Mouse (Mus musculus) forebrain, embryonic 13.5 days (tissue): ENCODE data around the gene Sytl1. TPM values are rescaled to one million over a fixed set of nuclear protein-coding genes. Genes with fewer than 3 reads are reported as not detected.
A peak's percentile ranks its signal among the peaks of the same experiment; 100 is the strongest.

Experiments
- ATAC-seq: fragments of 200-750 bp; cut with Nextera tagmentation; 2 replicates; pipeline ENCODE4 v1.8.0; 2017
- H3K27ac ChIP-seq: fragments of 300-500 bp; sonication (generic); 2 replicates; pipeline ENCODE4 v1.5.1; 2015; ENCODE audit warnings: inconsistent platforms, mild to moderate bottlenecking, moderate library complexity
- H3K27me3 ChIP-seq: fragments of 300-500 bp; sonication (generic); 2 replicates; pipeline ENCODE4 v1.6.1; 2015; ENCODE audit warnings: mild to moderate bottlenecking, inconsistent platforms
- H3K36me3 ChIP-seq: fragments of 300-500 bp; sonication (generic); 2 replicates; pipeline ENCODE4 v1.6.1; 2015; ENCODE audit warnings: mild to moderate bottlenecking, inconsistent platforms; ENCODE audit not compliant: poor library complexity, severe bottlenecking
- H3K4me1 ChIP-seq: fragments of 300-500 bp; sonication (generic); 2 replicates; pipeline ENCODE4 v1.6.1; 2015; ENCODE audit warnings: inconsistent platforms
- H3K4me2 ChIP-seq: fragments of 300-500 bp; sonication (generic); 2 replicates; pipeline ENCODE4 v1.6.1; 2015; ENCODE audit warnings: inconsistent platforms, mild to moderate bottlenecking, moderate library complexity
- H3K4me3 ChIP-seq: fragments of 300-500 bp; sonication (generic); 2 replicates; pipeline ENCODE4 v1.5.1; 2015; ENCODE audit warnings: mild to moderate bottlenecking, inconsistent platforms
- H3K9ac ChIP-seq: fragments of 300-500 bp; sonication (generic); 2 replicates; pipeline ENCODE4 v1.6.1; 2015; ENCODE audit warnings: mild to moderate bottlenecking, inconsistent platforms
- H3K9me3 ChIP-seq: fragments of 300-500 bp; sonication (generic); replicated peaks from 2 replicates; pipeline ENCODE4 v1.6.1; 2016; ENCODE audit warnings: inconsistent platforms
- WGBS: fragments of 180-500 bp; shearing (Covaris S2); methylation state at CpG from one replicate; pipeline ENCODE4 v1.1.7; 2015; 5-methylcytosine and 5-hydroxymethylcytosine counted together
- polyA plus RNA-seq: library from polyadenylated mRNA; unstranded; fragments of >200 nt; fragmentation: Nextera tagmentation; extraction: Ambion mirVana; gene quantifications from 2 replicates; pipeline ENCODE4 v1.2.1, GENCODE M21; 2015

The Sytl1 gene
- polyA plus RNA-seq, 1 experiment from 2014 or later, result 0.43 TPM

DNA sequence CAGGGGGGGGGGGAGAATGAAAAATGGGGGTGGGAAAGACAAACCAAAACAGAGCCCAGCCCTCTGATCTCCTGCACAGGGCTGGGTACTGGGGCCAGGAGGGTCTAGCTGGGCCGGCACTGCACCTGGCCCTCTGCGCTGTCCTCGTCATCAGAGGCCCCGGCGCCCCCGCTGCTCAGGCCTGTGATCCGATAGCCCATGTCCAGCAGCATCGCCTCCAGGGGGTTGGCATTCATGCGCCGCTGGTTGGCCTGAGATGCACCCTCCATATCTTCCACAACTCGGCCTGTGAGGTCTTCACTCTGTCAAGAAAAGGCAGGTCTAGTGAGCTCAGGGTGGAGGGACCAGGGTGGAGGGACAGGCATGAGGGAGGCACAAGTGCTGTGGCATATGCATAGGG lies 31.2 kb upstream of the Sytl1 start:
- no peak for ATAC-seq
- Histone ChIP-seq H3K27ac (no peak overlapping the region), H3K36me3 (peaks cover 48% of the 10 kb centered on the region), H3K27me3 (no peaks in the 10 kb centered on the region), H3K4me3 (no peak overlapping the region), H3K9ac (no peak overlapping the region), H3K4me1 (peaks cover 40% of the 10 kb centered on the region), H3K4me2 (no peak overlapping the region), H3K9me3 (no peaks in the 10 kb centered on the region)
- WGBS, result 34% methylated on average over 11 of the region's 11 CpGs

DNA sequence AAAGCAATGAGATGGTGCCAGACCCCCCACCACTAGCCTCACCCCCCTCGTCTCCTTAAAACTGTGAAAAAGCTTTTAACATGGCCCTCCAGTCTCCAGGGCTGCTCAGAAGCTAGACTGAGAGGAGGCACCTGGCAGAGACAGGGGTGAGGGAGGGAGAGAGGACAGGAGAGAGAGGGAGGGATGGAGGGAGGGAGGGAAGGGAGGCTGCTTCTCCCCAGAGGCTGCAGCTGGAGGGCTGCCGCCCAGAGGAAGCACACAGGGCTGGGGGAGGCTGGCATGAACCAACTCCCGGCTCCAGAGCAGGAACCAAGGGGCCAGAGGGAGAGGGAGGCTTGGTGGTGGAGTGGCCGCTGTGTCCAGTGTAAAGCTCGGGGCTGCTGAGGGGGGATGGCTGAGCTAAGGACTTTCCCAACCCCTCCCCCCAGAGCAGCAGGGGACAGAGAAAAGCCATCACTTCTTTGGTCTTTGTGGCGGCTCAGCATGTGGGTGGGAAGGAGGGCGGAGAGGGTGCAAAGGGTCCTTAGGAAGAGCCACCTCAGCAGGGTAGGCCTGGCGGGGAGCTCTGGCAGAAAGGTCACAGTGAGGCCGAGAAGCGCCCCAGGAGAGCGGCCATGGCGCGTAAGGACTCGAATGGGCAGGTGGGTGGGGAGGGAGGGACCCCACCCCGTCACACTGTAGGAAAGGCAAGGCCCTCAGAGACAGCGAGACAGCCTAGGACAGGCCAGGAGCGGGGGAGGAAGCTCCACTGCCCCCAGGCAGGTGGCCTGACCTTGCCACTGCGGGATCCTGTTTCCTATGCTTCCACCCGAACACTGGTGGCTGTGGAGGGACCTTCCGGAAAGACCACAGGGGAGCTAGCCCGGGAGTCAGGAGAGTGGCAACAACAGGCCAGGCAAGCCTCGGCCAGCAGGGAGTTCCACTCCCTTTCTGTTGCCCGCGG lies 30.3 kb upstream of the Sytl1 start:
- H3K27me3 ChIP-seq, result no peaks in the 10 kb centered on the region
- peaks cover 31% of the 10 kb centered on the region for H3K4me1 ChIP-seq
- peak overlapping the region; percentile 31; the same call in 1 of the 2 replicates for H3K9ac ChIP-seq
- peak; percentile 41; the same call in 1 of the 2 replicates for ATAC-seq
- H3K36me3 ChIP-seq, result peaks cover 46% of the 10 kb centered on the region
- no peaks in the 10 kb centered on the region for H3K9me3 ChIP-seq
- WGBS, result 14% methylated on average over 24 of the region's 24 CpGs
- peak overlapping the region; percentile 17 for H3K4me2 ChIP-seq
- peak overlapping the region; percentile 60 for H3K27ac ChIP-seq
- H3K4me3 ChIP-seq, result no peak overlapping the region

DNA sequence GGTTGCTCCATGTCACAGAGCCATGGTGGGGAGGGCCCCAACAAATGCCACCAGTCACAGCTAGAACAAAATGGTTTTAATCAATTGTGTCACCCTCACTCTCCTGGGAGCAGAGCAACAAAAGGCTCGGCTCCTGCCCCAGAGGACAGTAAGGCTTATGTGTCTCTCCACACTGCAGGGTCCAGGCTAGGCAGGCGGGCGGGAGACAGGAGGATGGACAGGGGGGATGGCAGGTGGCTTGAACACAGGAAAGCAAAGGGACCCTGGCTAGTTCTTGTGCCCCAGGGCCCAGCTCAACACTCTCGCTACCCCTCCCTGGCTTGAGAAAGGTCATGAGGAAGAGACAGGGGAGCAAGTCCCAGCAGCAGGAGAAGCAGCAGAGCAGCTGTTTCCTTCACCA lies 29.5 kb upstream of the Sytl1 start:
- Histone ChIP-seq H3K9me3 (no peaks in the 10 kb centered on the region), H3K4me2 (no peak overlapping the region), H3K9ac (peak overlapping the region; percentile 31; the same call in 1 of the 2 replicates), H3K4me1 (peaks cover 24% of the 10 kb centered on the region), H3K27me3 (no peaks in the 10 kb centered on the region), H3K4me3 (no peak overlapping the region), H3K36me3 (peaks cover 45% of the 10 kb centered on the region), H3K27ac (peak overlapping the region; percentile 60)
- ATAC-seq, result no peak
- 46% methylated on average over 4 of the region's 4 CpGs for WGBS

DNA sequence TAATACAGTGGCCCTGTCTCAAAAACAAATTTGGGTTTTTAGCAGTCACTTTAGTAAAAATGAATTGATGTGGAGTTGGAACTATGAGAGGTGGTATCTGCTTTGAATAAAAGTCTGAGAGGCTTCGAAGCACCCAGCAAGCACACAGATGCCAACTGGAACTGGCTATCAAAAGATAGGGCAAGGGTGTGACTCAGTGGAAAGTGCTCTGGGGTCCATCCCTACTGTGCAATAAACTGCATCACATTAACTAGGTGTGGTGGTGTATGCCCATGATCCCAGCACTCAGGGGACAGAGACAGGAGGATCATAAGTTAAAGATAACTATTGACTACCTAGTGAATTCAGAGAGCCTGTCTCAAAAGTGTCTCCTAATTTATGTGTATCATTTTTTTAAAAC lies 28.3 kb upstream of the Sytl1 start:
- Histone ChIP-seq H3K4me3 (no peak overlapping the region), H3K4me1 (peaks cover 22% of the 10 kb centered on the region), H3K36me3 (peaks cover 34% of the 10 kb centered on the region), H3K27me3 (no peaks in the 10 kb centered on the region), H3K9me3 (no peaks in the 10 kb centered on the region), H3K9ac (no peak overlapping the region), H3K27ac (no peak overlapping the region), H3K4me2 (no peak overlapping the region)
- no peak for ATAC-seq
- 89% methylated on average over 1 of the region's 1 CpGs for WGBS

DNA sequence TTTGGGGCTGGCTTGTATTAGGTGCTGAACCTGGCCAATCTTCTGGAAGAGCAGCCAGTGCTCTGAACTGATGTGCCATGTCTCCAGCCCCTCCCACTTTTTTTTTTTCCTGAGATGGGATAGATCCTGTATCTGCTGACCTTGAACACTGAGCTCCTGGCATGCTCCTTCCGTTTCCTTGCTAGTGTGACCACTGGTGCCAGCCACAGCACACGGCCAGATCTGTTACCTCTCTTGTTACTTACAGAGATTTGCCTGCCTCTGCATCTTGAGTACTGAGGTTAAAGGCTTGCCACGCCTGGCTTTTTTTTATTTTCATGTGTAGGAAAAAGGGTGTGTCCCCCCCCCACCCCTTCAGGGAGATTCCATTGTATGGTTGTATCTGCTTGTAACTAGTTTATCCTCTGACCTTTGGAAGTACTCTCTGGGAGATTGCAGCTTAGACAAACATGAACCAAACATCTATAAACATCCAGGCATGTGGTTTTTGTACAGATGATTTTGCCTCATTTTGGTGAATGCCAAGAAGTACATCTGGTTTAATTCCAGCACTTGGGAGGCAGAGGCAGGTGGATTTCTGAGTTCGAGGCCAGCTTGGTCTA lies 23.7 kb upstream of the Sytl1 start:
- Histone ChIP-seq H3K4me3 (no peak overlapping the region), H3K27ac (no peak overlapping the region), H3K9me3 (no peaks in the 10 kb centered on the region), H3K4me1 (peaks cover 15% of the 10 kb centered on the region), H3K9ac (no peak overlapping the region), H3K4me2 (no peak overlapping the region), H3K36me3 (no peaks in the 10 kb centered on the region), H3K27me3 (no peaks in the 10 kb centered on the region)
- 88% methylated on average over 4 of the region's 4 CpGs for WGBS
- no peak for ATAC-seq

DNA sequence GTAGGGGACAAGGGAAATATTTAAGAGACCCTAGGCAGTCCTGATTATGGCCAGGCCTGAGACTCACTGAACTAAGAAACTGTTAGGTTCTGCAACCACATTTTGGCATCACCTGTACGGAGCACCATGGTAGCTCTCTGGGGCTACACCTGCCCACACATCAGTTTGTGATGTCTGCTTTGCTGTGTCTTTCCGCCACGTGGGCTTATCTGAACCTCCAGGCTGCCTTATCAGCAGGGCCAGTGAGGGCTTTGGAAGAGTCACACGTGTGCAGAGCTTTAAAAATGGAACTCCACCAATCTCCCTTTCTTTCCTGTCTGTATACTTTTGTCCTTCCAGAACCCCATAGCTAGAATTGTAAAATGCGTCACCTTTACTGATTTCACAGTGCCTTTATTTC lies 23.0 kb upstream of the Sytl1 start:
- no peaks in the 10 kb centered on the region for H3K36me3 ChIP-seq
- no peaks in the 10 kb centered on the region for H3K9me3 ChIP-seq
- no peak overlapping the region for H3K27ac ChIP-seq
- no peak for ATAC-seq
- H3K4me1 ChIP-seq, result peaks cover 20% of the 10 kb centered on the region
- H3K4me3 ChIP-seq, result no peak overlapping the region
- H3K4me2 ChIP-seq, result no peak overlapping the region
- 83% methylated on average over 5 of the region's 5 CpGs for WGBS
- H3K27me3 ChIP-seq, result no peaks in the 10 kb centered on the region
- no peak overlapping the region for H3K9ac ChIP-seq

DNA sequence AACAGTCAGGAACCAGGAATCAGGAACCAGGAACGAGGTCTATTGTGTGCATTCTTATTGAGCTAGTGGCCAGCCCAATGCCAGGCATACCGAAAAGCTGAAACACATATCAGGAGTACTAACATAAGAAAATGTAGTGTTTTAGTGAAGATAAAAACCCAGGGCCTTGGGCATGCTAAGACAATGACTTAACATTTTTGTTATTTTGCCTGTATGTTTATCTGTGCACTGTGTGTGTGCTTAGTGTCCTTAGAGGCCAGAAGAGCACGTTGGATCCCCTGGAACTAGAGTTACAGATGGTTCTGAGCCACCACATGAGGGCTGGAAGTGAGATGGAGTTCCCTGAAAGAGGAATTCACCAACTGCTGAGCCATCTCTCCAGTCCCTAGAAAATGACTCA lies 22.4 kb upstream of the Sytl1 start:
- H3K27ac ChIP-seq, result no peak overlapping the region
- no peaks in the 10 kb centered on the region for H3K36me3 ChIP-seq
- no peak overlapping the region for H3K9ac ChIP-seq
- no peak overlapping the region for H3K4me3 ChIP-seq
- no peak overlapping the region for H3K4me2 ChIP-seq
- no peaks in the 10 kb centered on the region for H3K9me3 ChIP-seq
- no peaks in the 10 kb centered on the region for H3K27me3 ChIP-seq
- no peak for ATAC-seq
- 82% methylated on average over 3 of the region's 3 CpGs for WGBS
- peaks cover 20% of the 10 kb centered on the region for H3K4me1 ChIP-seq

DNA sequence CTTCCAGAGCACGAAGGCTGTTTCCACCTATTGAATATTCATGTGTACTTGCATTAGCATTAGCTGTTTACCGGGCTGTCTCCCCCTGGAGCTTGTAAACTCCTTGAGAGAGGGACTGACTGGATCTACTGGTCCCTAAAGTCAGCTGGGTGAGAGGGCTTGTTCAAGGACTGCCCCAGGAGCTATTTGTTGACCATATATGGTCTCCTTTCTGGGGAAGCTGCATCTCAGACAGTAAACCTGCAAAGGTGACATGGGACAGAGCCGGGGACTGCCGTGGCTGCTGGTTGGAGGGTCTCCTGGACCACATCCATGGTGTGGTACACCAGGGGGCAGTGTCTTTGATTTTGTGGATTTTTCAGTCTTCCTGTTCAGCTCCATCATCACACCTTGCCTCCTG lies 19.7 kb upstream of the Sytl1 start:
- Histone ChIP-seq H3K27me3 (no peaks in the 10 kb centered on the region), H3K36me3 (no peaks in the 10 kb centered on the region), H3K4me1 (peaks cover 25% of the 10 kb centered on the region), H3K27ac (0 out of 2 replicates have a peak overlapping the region, but pooled peaks have one; percentile 0), H3K9me3 (no peaks in the 10 kb centered on the region), H3K9ac (no peak overlapping the region), H3K4me2 (no peak overlapping the region), H3K4me3 (no peak overlapping the region)
- 35% methylated on average over 4 of the region's 4 CpGs for WGBS
- no peak for ATAC-seq

DNA sequence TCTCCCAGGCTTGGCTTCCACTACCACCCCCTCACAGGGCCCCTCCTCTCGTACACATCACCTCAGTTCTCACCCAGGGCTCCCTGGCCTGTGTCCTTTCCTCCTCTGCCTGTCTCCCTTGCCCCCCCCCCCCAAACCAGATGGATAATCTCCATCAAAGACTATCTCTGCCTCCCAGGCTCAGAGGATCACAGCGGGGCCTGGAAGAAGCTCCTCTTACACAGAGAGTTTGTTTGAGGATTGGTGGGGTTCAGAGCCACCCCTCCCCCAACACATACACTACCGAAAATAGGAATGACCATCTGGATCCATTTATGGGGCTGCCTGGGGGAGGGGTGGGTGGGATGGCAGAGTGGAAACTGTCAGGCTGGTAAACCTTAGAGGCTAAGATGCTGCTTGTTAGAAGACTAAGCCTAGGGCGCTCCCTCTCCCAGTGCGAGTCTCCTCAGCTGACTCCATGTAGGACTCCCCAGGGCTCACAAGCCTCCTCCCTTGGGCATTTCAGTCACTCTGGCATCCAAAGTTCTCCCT lies 19.1 kb upstream of the Sytl1 start:
- Histone ChIP-seq H3K27me3 (no peaks in the 10 kb centered on the region), H3K4me2 (no peak overlapping the region), H3K27ac (peak overlapping the region; percentile 69), H3K9ac (peak overlapping the region; percentile 4), H3K4me1 (peaks cover 25% of the 10 kb centered on the region), H3K36me3 (no peaks in the 10 kb centered on the region), H3K9me3 (no peaks in the 10 kb centered on the region), H3K4me3 (no peak overlapping the region)
- WGBS, result 25% methylated on average over 5 of the region's 5 CpGs
- ATAC-seq, result no peak

DNA sequence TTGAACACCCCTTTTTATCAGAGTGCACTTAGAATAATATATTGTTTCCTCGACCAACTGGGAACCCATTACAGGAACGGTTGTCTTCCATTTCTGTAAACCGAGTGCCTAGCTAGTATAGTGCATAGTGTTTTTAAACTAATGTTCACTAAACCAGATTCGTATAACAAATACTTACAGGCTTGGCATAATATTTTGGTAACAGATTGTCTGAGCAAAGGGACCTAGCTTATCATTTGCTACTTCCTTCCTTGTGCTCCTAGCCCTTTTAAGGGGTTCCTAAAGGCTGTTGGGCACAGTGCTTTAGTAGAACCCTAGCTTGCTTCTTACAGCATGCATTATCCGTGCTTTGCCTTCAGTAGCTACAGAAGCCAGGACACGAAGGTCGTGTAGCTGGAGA lies 18.6 kb upstream of the Sytl1 start:
- Histone ChIP-seq H3K9me3 (no peaks in the 10 kb centered on the region), H3K4me3 (no peak overlapping the region), H3K9ac (peak overlapping the region; percentile 4; the same call in 1 of the 2 replicates), H3K27me3 (no peaks in the 10 kb centered on the region), H3K4me2 (no peak overlapping the region), H3K4me1 (peaks cover 30% of the 10 kb centered on the region), H3K36me3 (no peaks in the 10 kb centered on the region), H3K27ac (peak overlapping the region; percentile 69)
- WGBS, result 49% methylated on average over 7 of the region's 7 CpGs
- ATAC-seq, result no peak

DNA sequence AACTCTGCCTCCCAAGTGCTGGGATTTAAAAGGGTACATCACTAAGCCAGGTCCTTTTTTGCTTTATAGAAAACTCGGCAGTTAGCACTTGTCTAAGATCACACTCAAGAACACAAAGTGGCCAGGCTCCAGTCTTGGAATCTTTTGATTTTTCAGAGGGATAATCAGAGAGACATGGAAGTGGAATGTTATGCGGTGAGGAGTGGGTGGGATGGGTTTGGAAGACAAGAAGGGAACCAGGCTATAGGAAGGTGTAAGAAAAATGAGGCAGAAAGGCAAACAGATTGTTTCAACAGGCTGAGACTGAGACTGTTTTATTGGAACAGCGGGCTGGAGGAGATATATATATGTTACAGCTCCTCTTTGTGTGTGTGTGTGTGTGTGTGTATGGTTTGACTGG lies 15.6 kb upstream of the Sytl1 start:
- 88% methylated on average over 3 of the region's 3 CpGs for whole genome bisulfite sequencing
- peak overlapping the region; percentile 67 for H3K4me2 ChIP-seq
- H3K4me3 ChIP-seq, result peak overlapping the region; percentile 67
- peak overlapping the region; percentile 90; the same call in 1 of the 2 replicates for H3K9ac ChIP-seq
- no peaks in the 10 kb centered on the region for H3K27me3 ChIP-seq
- no peaks in the 10 kb centered on the region for H3K9me3 ChIP-seq
- peaks cover 50% of the 10 kb centered on the region for H3K4me1 ChIP-seq
- 0 out of 2 replicates have a peak, but pooled peaks cover 10% of the 10 kb centered on the region for H3K36me3 ChIP-seq
- H3K27ac ChIP-seq, result peak overlapping the region; percentile 89; the same call in 1 of the 2 replicates
- ATAC-seq, result no peak

DNA sequence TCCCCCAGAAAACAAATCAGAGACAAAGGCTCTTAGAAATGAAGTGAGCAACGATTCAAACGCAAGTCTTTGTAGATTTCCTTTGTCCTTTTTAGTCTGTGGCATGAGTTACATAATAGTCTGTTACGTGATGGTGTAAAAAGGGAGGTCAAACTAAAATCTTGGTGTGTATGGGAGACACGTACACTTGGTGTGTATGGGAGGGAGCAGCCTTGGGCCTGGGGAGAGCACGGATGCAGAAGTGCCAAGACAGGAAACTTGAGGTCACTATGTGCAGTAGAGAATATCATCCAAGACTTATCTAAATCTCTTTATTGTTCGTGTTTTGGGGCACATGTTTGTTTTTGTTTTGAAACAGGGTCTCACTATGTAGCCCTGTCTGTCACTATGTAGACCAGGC lies 15.2 kb upstream of the Sytl1 start:
- WGBS, result 26% methylated on average over 6 of the region's 6 CpGs
- ATAC-seq, result peak; percentile 46; the same call in 1 of the 2 replicates

More for the DNA sequence above, 15.2 kb upstream of the Sytl1 start:
- peaks cover 50% of the 10 kb centered on the region for H3K4me1 ChIP-seq
- H3K27me3 ChIP-seq, result no peaks in the 10 kb centered on the region
- H3K27ac ChIP-seq, result peak overlapping the region; percentile 89
- H3K9me3 ChIP-seq, result no peaks in the 10 kb centered on the region
- H3K4me2 ChIP-seq, result peak overlapping the region; percentile 67
- H3K9ac ChIP-seq, result peak overlapping the region; percentile 90
- peak overlapping the region; percentile 67 for H3K4me3 ChIP-seq
- H3K36me3 ChIP-seq, result 0 out of 2 replicates have a peak, but pooled peaks cover 10% of the 10 kb centered on the region
